In genomic region chr5:135537794-135538214, GRCm38 (mm10) we compare ENCODE assay signal across 14 mouse cellular contexts. TPM values are rescaled to one million over a fixed set of nuclear protein-coding genes. Genes with fewer than 3 reads are reported as not detected.
DNase-seq lines count a peak whose midpoint lies in the region; ATAC-seq and TF ChIP-seq lines count a peak whose summit lies in the region.
"Had no signal": no experiment of that assay in that cellular context is flagged by ENCODE, and none has a peak within 500 bp of the region (broad histone marks: within the 10 kb centered on the region; RNA-seq: fewer than 3 reads in every experiment).

No protein-coding gene starts in this region.

- peak; percentile 75 for DNase-seq in A20 (ENCODE audit: low read depth, low spot score)
- DNase-seq in spleen, adult 12 weeks (ENCODE audit: low spot score) = peak; percentile 30
- DNase-seq in urinary bladder, postnatal 36 days (ENCODE audit: low spot score in 2 of 2) = no peak
- no peak for DNase-seq in midbrain, postnatal 0 days (ENCODE audit: low spot score)
- no peak for DNase-seq in lung, adult 2 months
- DNase-seq: cerebellum, adult 11-12 months; gastrocnemius, postnatal 10 days had no signal

- no peaks in the 10 kb centered on the region for H3K9me3 ChIP-seq in E14TG2a.4 (ENCODE audit: low read length)
- no peaks in the 10 kb centered on the region for H3K9me3 ChIP-seq in liver, embryonic 12.5 days (replicated peaks)
- H3K9me3 ChIP-seq in midbrain, postnatal 0 days (ENCODE audit: low read length) = no peaks in the 10 kb centered on the region
- H3K9me3 ChIP-seq in intestine, embryonic 16.5 days (ENCODE audit: control insufficient read depth, low read length) = no peaks in the 10 kb centered on the region
- H3K9me3 ChIP-seq: midbrain, embryonic 12.5 days had no signal

- 38% methylated on average over 10 of the region's 10 CpGs for WGBS in liver, embryonic 12.5 days (ENCODE audit: insufficient replicate concordance)
- WGBS in midbrain, postnatal 0 days = 77% methylated on average over 10 of the region's 10 CpGs
- WGBS in lung, adult 2 months = 65% methylated on average over 10 of the region's 10 CpGs
- whole genome bisulfite sequencing in intestine, embryonic 16.5 days = 81% methylated on average over 10 of the region's 10 CpGs

- peak; percentile 11; the same call in 1 of the 2 replicates for TF ChIP-seq CTCF in E14TG2a.4 (conservative IDR thresholded peaks at IDR 0.05; ENCODE audit: low read length)
- no peak for TF ChIP-seq CTCF in midbrain, postnatal 0 days (IDR thresholded peaks at IDR 0.05)
- no peak for TF ChIP-seq CTCF in lung, adult 2 months (IDR thresholded peaks at IDR 0.05; ENCODE audit: insufficient read depth, low read length)

- peak overlapping the region; percentile 32 for H3K4me2 ChIP-seq in liver, embryonic 12.5 days
- no peak overlapping the region for H3K4me2 ChIP-seq in midbrain, postnatal 0 days (ENCODE audit: low read depth, low read length, poor library complexity, severe bottlenecking)
- no peak overlapping the region for H3K4me2 ChIP-seq in intestine, embryonic 16.5 days (ENCODE audit: low read depth, low read length)
- H3K4me2 ChIP-seq: hindbrain, embryonic 14.5 days; midbrain, embryonic 12.5 days had no signal

- no peak for TF ChIP-seq POLR2A in lung, adult 2 months (IDR thresholded peaks at IDR 0.05; ENCODE audit: borderline replicate concordance, extremely low read depth, low read depth, low read length)

- no peak for ATAC-seq in liver, embryonic 12.5 days
- no peak for ATAC-seq in midbrain, postnatal 0 days (ENCODE audit: low FRiP score)
- ATAC-seq in intestine, embryonic 16.5 days = no peak

- no peak overlapping the region for H3K4me3 ChIP-seq in E14TG2a.4 (replicated peaks; ENCODE audit: low read length)
- H3K4me3 ChIP-seq in liver, embryonic 12.5 days = no peak overlapping the region
- H3K4me3 ChIP-seq in midbrain, postnatal 0 days (ENCODE audit: low read depth, low read length) = no peak overlapping the region
- H3K4me3 ChIP-seq in lung, adult 2 months (replicated peaks; ENCODE audit: extremely low read depth, low read depth, low read length) = no peak overlapping the region
- H3K4me3 ChIP-seq in intestine, embryonic 16.5 days (ENCODE audit: low read length) = no peak overlapping the region
- H3K4me3 ChIP-seq: midbrain, embryonic 12.5 days had no signal

- peaks cover 19% of the 10 kb centered on the region for H3K4me1 ChIP-seq in E14TG2a.4 (replicated peaks; ENCODE audit: low read depth, low read length)
- no peaks in the 10 kb centered on the region for H3K4me1 ChIP-seq in liver, embryonic 12.5 days
- no peaks in the 10 kb centered on the region for H3K4me1 ChIP-seq in midbrain, postnatal 0 days (ENCODE audit: insufficient read depth, low read length)
- peaks cover 12% of the 10 kb centered on the region for H3K4me1 ChIP-seq in lung, adult 2 months (ENCODE audit: control insufficient read depth, insufficient read depth, low read length)
- no peaks in the 10 kb centered on the region for H3K4me1 ChIP-seq in intestine, embryonic 16.5 days (ENCODE audit: control insufficient read depth, insufficient read depth, low read length)
- H3K4me1 ChIP-seq: midbrain, embryonic 12.5 days had no signal

- H3K27me3 ChIP-seq in E14TG2a.4 (ENCODE audit: insufficient read depth, low read length) = no peaks in the 10 kb centered on the region
- no peaks in the 10 kb centered on the region for H3K27me3 ChIP-seq in liver, embryonic 12.5 days (replicated peaks)
- H3K27me3 ChIP-seq in midbrain, postnatal 0 days (ENCODE audit: insufficient read depth, low read length) = no peaks in the 10 kb centered on the region
- H3K27me3 ChIP-seq in intestine, embryonic 16.5 days (replicated peaks; ENCODE audit: control insufficient read depth, insufficient read depth, low read length) = no peaks in the 10 kb centered on the region
- H3K27me3 ChIP-seq: midbrain, embryonic 12.5 days had no signal

- H3K9ac ChIP-seq in liver, embryonic 12.5 days = no peak overlapping the region
- H3K9ac ChIP-seq in midbrain, postnatal 0 days (replicated peaks; ENCODE audit: low read length, poor library complexity, severe bottlenecking) = no peak overlapping the region
- H3K9ac ChIP-seq in intestine, embryonic 16.5 days (ENCODE audit: low read depth, low read length) = no peak overlapping the region
- H3K9ac ChIP-seq: hindbrain, embryonic 14.5 days; midbrain, embryonic 12.5 days had no signal

- no peaks in the 10 kb centered on the region for H3K36me3 ChIP-seq in E14TG2a.4 (ENCODE audit: insufficient read depth, low read length)
- no peaks in the 10 kb centered on the region for H3K36me3 ChIP-seq in liver, embryonic 12.5 days
- H3K36me3 ChIP-seq in midbrain, postnatal 0 days (ENCODE audit: insufficient read depth, low read length) = no peaks in the 10 kb centered on the region
- no peaks in the 10 kb centered on the region for H3K36me3 ChIP-seq in intestine, embryonic 16.5 days (ENCODE audit: control insufficient read depth, insufficient read depth, low read length)
- H3K36me3 ChIP-seq: midbrain, embryonic 12.5 days had no signal

- no peak overlapping the region for H3K27ac ChIP-seq in liver, embryonic 12.5 days
- no peak overlapping the region for H3K27ac ChIP-seq in midbrain, postnatal 0 days (ENCODE audit: low read depth, low read length)
- no peak overlapping the region for H3K27ac ChIP-seq in intestine, embryonic 16.5 days (ENCODE audit: low read length)
- H3K27ac ChIP-seq: hindbrain, embryonic 14.5 days; midbrain, embryonic 12.5 days had no signal

RNA-seq across cellular contexts. Expression of gene Hip1, which starts 7.1 kb away (rescaled TPM):
- 8.0 and 8.1 TPM in 2 replicates for polyA plus RNA-seq in liver, embryonic 12.5 days (2016; fragmentation: Nextera tagmentation; extraction: Ambion mirVana)
- total RNA-seq in midbrain, postnatal 0 days (2014; rRNA removed) = 122 and 126 TPM in 2 replicates
- 24.9 and 28.3 TPM in 2 replicates for polyA plus RNA-seq in midbrain, postnatal 0 days (2015; fragmentation: Nextera tagmentation; extraction: Ambion mirVana)
- 53.8 and 66.9 TPM in 2 replicates for polyA plus RNA-seq in lung, adult 2 months (2012; rRNA removed)
- polyA plus RNA-seq in intestine, embryonic 16.5 days (2015; fragmentation: Nextera tagmentation; extraction: Ambion mirVana) = 15.0 and 15.3 TPM in 2 replicates

RNA-seq across cellular contexts. Expression of gene Ccl26, which starts 25.6 kb away (rescaled TPM):
- not detected in 2 replicates for polyA plus RNA-seq in liver, embryonic 12.5 days (2016; fragmentation: Nextera tagmentation; extraction: Ambion mirVana)
- not detected in 2 replicates for total RNA-seq in midbrain, postnatal 0 days (2014; rRNA removed)
- polyA plus RNA-seq in midbrain, postnatal 0 days (2015; fragmentation: Nextera tagmentation; extraction: Ambion mirVana) = not detected in 2 replicates
- polyA plus RNA-seq in lung, adult 2 months (2012; rRNA removed) = not detected in 2 replicates
- polyA plus RNA-seq in intestine, embryonic 16.5 days (2015; fragmentation: Nextera tagmentation; extraction: Ambion mirVana) = not detected in 2 replicates
- total RNA-seq: gastrocnemius, postnatal 10 days; layer of hippocampus, adult 18-20 months had no signal
- polyA plus RNA-seq: hindbrain, embryonic 14.5 days; limb, embryonic 11.5 days; midbrain, embryonic 12.5 days had no signal

RNA-seq across cellular contexts. Expression of gene Ccl24, which starts 35.0 kb away (rescaled TPM):
- 9.8 and 10.2 TPM in 2 replicates for polyA plus RNA-seq in liver, embryonic 12.5 days (2016; fragmentation: Nextera tagmentation; extraction: Ambion mirVana)
- total RNA-seq in midbrain, postnatal 0 days (2014; rRNA removed) = 0.66 and 2.2 TPM in 2 replicates
- polyA plus RNA-seq in midbrain, postnatal 0 days (2015; fragmentation: Nextera tagmentation; extraction: Ambion mirVana) = 1.9 and 2.4 TPM in 2 replicates
- 1.6 and 1.8 TPM in 2 replicates for polyA plus RNA-seq in lung, adult 2 months (2012; rRNA removed)
- 34.3 and 34.5 TPM in 2 replicates for polyA plus RNA-seq in intestine, embryonic 16.5 days (2015; fragmentation: Nextera tagmentation; extraction: Ambion mirVana)

Comparison
In these comparisons a context has a peak if more than half of its experiments do, and no peak if none do; other contexts are left out.
1. DNase-seq: peak in A20 (single experiment) and spleen, adult 12 weeks (single experiment); none in urinary bladder, postnatal 36 days (0 of 2), midbrain, postnatal 0 days (single experiment) and lung, adult 2 months (single experiment).